Mouse (Mus musculus): Measurements from ENCODE around the gene Gstk1. TPM values are rescaled to one million over a fixed set of nuclear protein-coding genes. Genes with fewer than 3 reads are reported as not detected.

Gstk1 gene
- polyA plus RNA-seq, 1 experiment, result not detected

DNA sequence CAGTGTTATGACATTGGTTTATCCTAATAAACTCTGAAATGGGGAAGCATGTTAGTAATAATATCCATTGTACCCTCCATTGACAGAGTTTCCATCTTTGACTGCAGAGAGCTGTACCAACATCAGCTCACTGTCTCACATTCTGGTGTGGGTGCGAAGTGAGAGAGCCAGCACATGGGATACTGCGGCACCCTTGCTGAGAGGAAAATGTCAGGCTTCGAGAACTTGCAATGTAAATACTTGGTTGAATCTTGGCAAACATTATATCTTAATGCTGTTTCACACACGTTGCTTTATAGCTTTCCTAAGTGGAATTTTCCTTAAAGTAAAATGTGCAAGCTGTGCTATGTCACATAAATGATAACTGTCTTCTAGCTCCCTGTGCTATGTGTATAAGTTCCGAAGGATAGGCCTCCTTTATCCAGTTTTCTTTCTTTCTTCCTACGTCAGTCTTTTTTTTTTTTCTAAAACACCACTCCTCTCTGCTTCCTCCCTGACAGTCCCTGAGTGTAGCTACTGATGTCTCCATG, 8.4 kb upstream of the Gstk1 start:
- 76% methylated on average over 6 of the region's 6 CpGs for WGBS
- TF ChIP-seq CTCF (IDR thresholded peaks at IDR 0.05; ENCODE audit: insufficient read depth, low read depth, low read length), result no peak
- TF ChIP-seq POLR2A (IDR thresholded peaks at IDR 0.05; ENCODE audit: insufficient read depth, low read depth, low read length), result no peak
- no peak overlapping the region for H3K4me3 ChIP-seq (ENCODE audit: insufficient read depth, low read depth, low read length)
- H3K4me1 ChIP-seq (ENCODE audit: control insufficient read depth, insufficient read depth, low read length), result no peaks in the 10 kb centered on the region
- H3K27ac ChIP-seq (ENCODE audit: insufficient read depth, low read depth, low read length), result no peak overlapping the region

- Histone ChIP-seq H3K4me3 (ENCODE audit: insufficient read depth, low read depth, low read length) (no peak overlapping the region), H3K27ac (ENCODE audit: insufficient read depth, low read depth, low read length) (no peak overlapping the region), H3K4me1 (ENCODE audit: control insufficient read depth, insufficient read depth, low read length) (peaks cover 6% of the 10 kb centered on the region; the same call in 1 of the 2 replicates)
- TF ChIP-seq CTCF (IDR thresholded peaks at IDR 0.05; ENCODE audit: insufficient read depth, low read depth, low read length), result no peak
- WGBS, result 73% methylated on average over 6 of the region's 6 CpGs
Measured at GRCm38 (mm10) chr6:42241311-42242045, 4.3 kb upstream of the Gstk1 start.

GRCm38 (mm10) chr6:42247173-42247572, 1.4 kb downstream of the Gstk1 start:
- Histone ChIP-seq H3K4me3 (ENCODE audit: insufficient read depth, low read depth, low read length) (no peak overlapping the region), H3K27ac (ENCODE audit: insufficient read depth, low read depth, low read length) (no peak overlapping the region), H3K4me1 (ENCODE audit: control insufficient read depth, insufficient read depth, low read length) (peaks cover 6% of the 10 kb centered on the region; the same call in 1 of the 2 replicates)
- 30% methylated on average over 8 of the region's 8 CpGs for WGBS
- no peak for TF ChIP-seq POLR2A (IDR thresholded peaks at IDR 0.05; ENCODE audit: insufficient read depth, low read depth, low read length)
- TF ChIP-seq CTCF (IDR thresholded peaks at IDR 0.05; ENCODE audit: insufficient read depth, low read depth, low read length), result no peak

DNA sequence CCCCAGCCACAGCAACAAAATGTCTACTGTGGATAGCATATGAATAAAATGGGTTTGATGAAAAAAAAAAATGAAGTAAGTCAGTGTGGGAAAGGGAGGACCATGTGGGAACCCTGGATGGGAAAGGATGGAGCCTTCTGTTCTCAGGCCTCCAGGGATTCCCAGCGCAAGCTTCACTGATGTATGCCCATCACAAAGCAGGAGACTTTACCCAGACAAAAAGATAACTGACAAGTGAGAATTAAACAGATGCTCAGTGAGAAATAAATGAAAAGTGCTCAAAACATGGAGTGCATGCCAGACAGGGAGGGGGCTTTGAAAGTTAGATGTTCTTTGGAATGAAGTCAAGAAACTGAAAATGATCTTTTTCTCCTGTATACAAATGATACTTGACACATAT, 2.2 kb downstream of the Gstk1 start:
- Histone ChIP-seq H3K4me3 (ENCODE audit: insufficient read depth, low read depth, low read length) (no peak overlapping the region), H3K4me1 (ENCODE audit: control insufficient read depth, insufficient read depth, low read length) (peaks cover 6% of the 10 kb centered on the region; the same call in 1 of the 2 replicates), H3K27ac (ENCODE audit: insufficient read depth, low read depth, low read length) (no peak overlapping the region)
- TF ChIP-seq CTCF (IDR thresholded peaks at IDR 0.05; ENCODE audit: insufficient read depth, low read depth, low read length), result no peak
- no peak for TF ChIP-seq POLR2A (IDR thresholded peaks at IDR 0.05; ENCODE audit: insufficient read depth, low read depth, low read length)
- WGBS, result 78% methylated on average over 1 of the region's 1 CpGs

- 94% methylated on average over 4 of the region's 4 CpGs for WGBS
- Histone ChIP-seq H3K4me3 (ENCODE audit: insufficient read depth, low read depth, low read length) (no peak overlapping the region), H3K27ac (ENCODE audit: insufficient read depth, low read depth, low read length) (no peak overlapping the region), H3K4me1 (ENCODE audit: control insufficient read depth, insufficient read depth, low read length) (no peaks in the 10 kb centered on the region)
- TF ChIP-seq POLR2A (IDR thresholded peaks at IDR 0.05; ENCODE audit: insufficient read depth, low read depth, low read length), result no peak
- no peak for TF ChIP-seq CTCF (IDR thresholded peaks at IDR 0.05; ENCODE audit: insufficient read depth, low read depth, low read length)
Measured at GRCm38 (mm10) chr6:42251791-42252190, 6.1 kb downstream of the Gstk1 start.

- WGBS, result 75% methylated on average over 2 of the region's 2 CpGs
- H3K4me3 ChIP-seq (ENCODE audit: insufficient read depth, low read depth, low read length), result no peak overlapping the region
- H3K4me1 ChIP-seq (ENCODE audit: control insufficient read depth, insufficient read depth, low read length), result no peaks in the 10 kb centered on the region
- no peak overlapping the region for H3K27ac ChIP-seq (ENCODE audit: insufficient read depth, low read depth, low read length)
- TF ChIP-seq CTCF (IDR thresholded peaks at IDR 0.05; ENCODE audit: insufficient read depth, low read depth, low read length) (no peak), POLR2A (IDR thresholded peaks at IDR 0.05; ENCODE audit: insufficient read depth, low read depth, low read length) (no peak)
Measured at GRCm38 (mm10) chr6:42253103-42253502, 7.4 kb downstream of the Gstk1 start.

DNA sequence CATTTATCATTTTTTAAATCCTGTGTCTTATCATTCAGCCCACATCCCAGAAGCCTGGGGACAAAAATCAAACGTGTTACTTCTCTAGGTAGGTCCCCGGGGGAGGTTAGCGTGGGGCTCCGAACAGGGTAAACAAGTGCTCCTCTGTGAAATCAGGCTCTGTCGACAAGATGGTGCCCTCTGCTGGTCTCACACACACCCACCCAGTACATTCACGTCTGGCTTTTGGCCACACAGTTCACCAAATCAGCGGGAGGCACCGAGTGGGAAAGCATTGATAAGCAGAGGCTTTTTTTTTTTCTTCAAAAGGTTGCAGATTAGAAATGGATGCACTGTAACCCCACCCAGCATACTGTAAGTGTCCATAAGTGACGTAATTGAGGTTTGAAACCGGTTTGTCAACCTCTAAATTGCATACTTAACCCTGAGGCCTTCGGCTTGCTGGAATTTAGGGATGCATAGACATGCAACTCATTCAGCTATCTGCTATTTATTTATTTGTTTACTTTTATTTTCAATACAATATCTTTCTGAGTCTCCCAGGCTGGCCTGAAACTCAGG, 11.6 kb downstream of the Gstk1 start:
- Histone ChIP-seq H3K27ac (ENCODE audit: insufficient read depth, low read depth, low read length) (no peak overlapping the region), H3K4me3 (ENCODE audit: insufficient read depth, low read depth, low read length) (no peak overlapping the region), H3K4me1 (ENCODE audit: control insufficient read depth, insufficient read depth, low read length) (no peaks in the 10 kb centered on the region)
- no peak for TF ChIP-seq POLR2A (IDR thresholded peaks at IDR 0.05; ENCODE audit: insufficient read depth, low read depth, low read length)
- peak; percentile 41; the same call in 1 of the 2 replicates for TF ChIP-seq CTCF (IDR thresholded peaks at IDR 0.05; ENCODE audit: insufficient read depth, low read depth, low read length)
- 23% methylated on average over 11 of the region's 11 CpGs for WGBS

GRCm38 (mm10) chr6:42260430-42260829, 14.7 kb downstream of the Gstk1 start:
- H3K27ac ChIP-seq (ENCODE audit: insufficient read depth, low read depth, low read length), result no peak overlapping the region
- 82% methylated on average over 6 of the region's 6 CpGs for WGBS

GRCm38 (mm10) chr6:42261524-42262170, 15.9 kb downstream of the Gstk1 start, which contains the start of gene Tmem139:
Gene Tmem139 (plus strand): TSS chr6:42261970.
- no peak within 1 kb of the TSS for H3K27ac ChIP-seq (ENCODE audit: insufficient read depth, low read depth, low read length)
- no peak for TF ChIP-seq CTCF (IDR thresholded peaks at IDR 0.05; ENCODE audit: insufficient read depth, low read depth, low read length)
- no peak for TF ChIP-seq POLR2A (IDR thresholded peaks at IDR 0.05; ENCODE audit: insufficient read depth, low read depth, low read length)
- H3K4me1 ChIP-seq (ENCODE audit: control insufficient read depth, insufficient read depth, low read length), result no peaks in the 10 kb centered on the region
- 32% methylated on average over 20 of the region's 20 CpGs for WGBS
- no peak within 1 kb of the TSS for H3K4me3 ChIP-seq (ENCODE audit: insufficient read depth, low read depth, low read length)

More at GRCm38 (mm10) chr6:42260430-42260829, 14.7 kb downstream of the Gstk1 start:
- no peak overlapping the region for H3K4me3 ChIP-seq (ENCODE audit: insufficient read depth, low read depth, low read length)
- TF ChIP-seq CTCF (IDR thresholded peaks at IDR 0.05; ENCODE audit: insufficient read depth, low read depth, low read length) (no peak), POLR2A (IDR thresholded peaks at IDR 0.05; ENCODE audit: insufficient read depth, low read depth, low read length) (no peak)
- H3K4me1 ChIP-seq (ENCODE audit: control insufficient read depth, insufficient read depth, low read length), result no peaks in the 10 kb centered on the region

All from olfactory bulb, adult 2 months (tissue).